Mouse (Mus musculus) embryonic facial prominence, embryonic 11.5 days (tissue): ENCODE measurements around the gene Atp5d. TPM values are rescaled to one million over a fixed set of nuclear protein-coding genes. Genes with fewer than 3 reads are reported as not detected.

ENCODE experiments used
- ATAC-seq: fragments of 200-750 bp; cut with Nextera tagmentation; replicated peaks from 2 replicates; pipeline ENCODE4 v1.8.0; 2017; ENCODE audit warnings: low read depth; ENCODE audit not compliant: insufficient number of reproducible peaks, low FRiP score, low TSS enrichment
- DNase-seq: peaks from one replicate; pipeline ENCODE4 v3.0.0-alpha.2; 2015; ENCODE audit warnings: low spot score
- H3K27ac ChIP-seq: fragments of 300-500 bp; sonication (generic); replicated peaks from 2 replicates; pipeline ENCODE4 v1.5.1; 2014; ENCODE audit warnings: mild to moderate bottlenecking, low read depth, low read length, control low read depth
- H3K27me3 ChIP-seq: fragments of 300-500 bp; sonication (generic); 2 replicates; pipeline ENCODE4 v1.6.1; 2014; ENCODE audit warnings: mild to moderate bottlenecking, low read length, moderate library complexity, mixed read lengths; ENCODE audit not compliant: control insufficient read depth, insufficient read depth
- H3K36me3 ChIP-seq: fragments of 300-500 bp; sonication (generic); replicated peaks from 2 replicates; pipeline ENCODE4 v1.6.1; 2014; ENCODE audit warnings: low read depth, mild to moderate bottlenecking, low read length, moderate library complexity, mixed read lengths; ENCODE audit not compliant: control insufficient read depth, insufficient read depth
- H3K4me1 ChIP-seq: fragments of 300-500 bp; sonication (generic); 2 replicates; pipeline ENCODE4 v1.6.1; 2014; ENCODE audit warnings: low read length, mixed read lengths; ENCODE audit not compliant: control insufficient read depth, insufficient read depth
- H3K4me2 ChIP-seq: fragments of 300-500 bp; sonication (generic); 2 replicates; pipeline ENCODE4 v1.6.1; 2014; ENCODE audit warnings: low read depth, mild to moderate bottlenecking, control low read depth, low read length, moderate library complexity
- H3K4me3 ChIP-seq: fragments of 300-500 bp; sonication (generic); 2 replicates; pipeline ENCODE4 v1.5.1; 2014; ENCODE audit warnings: low read depth, low read length, control low read depth
- H3K9ac ChIP-seq: fragments of 300-500 bp; sonication (generic); replicated peaks from 2 replicates; pipeline ENCODE4 v1.6.1; 2014; ENCODE audit warnings: mild to moderate bottlenecking, control low read depth, low read length
- H3K9me3 ChIP-seq: fragments of 300-500 bp; sonication (generic); replicated peaks from 2 replicates; pipeline ENCODE4 v1.6.1; 2016; ENCODE audit warnings: mild to moderate bottlenecking, low read length, inconsistent platforms, mixed read lengths; ENCODE audit not compliant: control insufficient read depth
- WGBS: fragments of 180-500 bp; shearing (Covaris S2); extraction: QIAGEN DNeasy Blood & Tissue Kit; methylation state at CpG from one replicate; pipeline ENCODE4 v1.1.7; 2014; 5-methylcytosine and 5-hydroxymethylcytosine counted together
- polyA plus RNA-seq: library from polyadenylated mRNA; unstranded; fragments of >200 nt; fragmentation: Nextera tagmentation; extraction: Ambion mirVana; gene quantifications from 2 replicates; pipeline ENCODE4 v1.2.1, GENCODE M21; 2014

Gene Atp5d
- polyA plus RNA-seq, 1 experiment from 2014 or later: 360 TPM

GRCm38 (mm10) chr10:80139439-80139775 lies 975 bp downstream of the Atp5d start:
- 0 out of 2 replicates have a peak overlapping the region, but pooled peaks have one; percentile 8 for H3K27ac ChIP-seq
- H3K9me3 ChIP-seq: no peaks in the 10 kb centered on the region
- DNase-seq (no peak), ATAC-seq (no peak)
- H3K36me3 ChIP-seq: peaks cover 3% of the 10 kb centered on the region
- H3K4me2 ChIP-seq: peak overlapping the region; percentile 98
- WGBS: 0% methylated on average over 10 of the region's 10 CpGs
- peaks cover 14% of the 10 kb centered on the region for H3K4me1 ChIP-seq
- H3K9ac ChIP-seq: peak overlapping the region; percentile 81
- peak overlapping the region; percentile 76 for H3K4me3 ChIP-seq
- peaks cover 19% of the 10 kb centered on the region for H3K27me3 ChIP-seq

- H3K4me2 ChIP-seq: no peak overlapping the region
- no peak for DNase-seq
- H3K9me3 ChIP-seq: no peaks in the 10 kb centered on the region
- no peak overlapping the region for H3K27ac ChIP-seq
- peaks cover 14% of the 10 kb centered on the region for H3K4me1 ChIP-seq
- no peak overlapping the region for H3K4me3 ChIP-seq
- WGBS: 74% methylated on average over 11 of the region's 11 CpGs
- peaks cover 7% of the 10 kb centered on the region for H3K36me3 ChIP-seq
- no peak for ATAC-seq
- H3K9ac ChIP-seq: no peak overlapping the region
- H3K27me3 ChIP-seq: peaks cover 19% of the 10 kb centered on the region
Observed at GRCm38 (mm10) chr10:80139975-80140665, 1.7 kb downstream of the Atp5d start.

- Histone ChIP-seq H3K27ac (no peak within 1 kb of the TSS), H3K4me3 (peak within 1 kb of the TSS; percentile 76), H3K9me3 (no peaks in the 10 kb centered on the region), H3K4me2 (peak within 1 kb of the TSS; percentile 53), H3K4me1 (peaks cover 14% of the 10 kb centered on the region), H3K9ac (peak within 1 kb of the TSS; percentile 39), H3K36me3 (peaks cover 9% of the 10 kb centered on the region), H3K27me3 (peaks cover 19% of the 10 kb centered on the region)
- WGBS: 73% methylated on average over 10 of the region's 10 CpGs
- ATAC-seq (no peak), DNase-seq (no peak)
Observed at GRCm38 (mm10) chr10:80140666-80141035, 2.2 kb downstream of the Atp5d start, which contains the start of gene Cbarp. Cbarp (minus strand) TSS chr10:80140835.

GRCm38 (mm10) chr10:80141243-80141642 lies 2.8 kb downstream of the Atp5d start:
- H3K36me3 ChIP-seq: peaks cover 12% of the 10 kb centered on the region
- WGBS: under 1% methylated on average over 29 of the region's 29 CpGs
- H3K9me3 ChIP-seq: no peaks in the 10 kb centered on the region
- peak overlapping the region; percentile 75 for H3K4me3 ChIP-seq
- H3K9ac ChIP-seq: peak overlapping the region; percentile 39
- no peak overlapping the region for H3K27ac ChIP-seq
- peaks cover 14% of the 10 kb centered on the region for H3K4me1 ChIP-seq
- peaks cover 17% of the 10 kb centered on the region for H3K27me3 ChIP-seq
- H3K4me2 ChIP-seq: peak overlapping the region; percentile 53
- ATAC-seq (peak; percentile 45; the same call in 1 of the 2 replicates), DNase-seq (peak; percentile 95)

GRCm38 (mm10) chr10:80141786-80142529 lies 3.5 kb downstream of the Atp5d start:
- ATAC-seq: peak; percentile 78
- H3K4me1 ChIP-seq: peaks cover 14% of the 10 kb centered on the region
- peak overlapping the region; percentile 85 for H3K9ac ChIP-seq
- H3K9me3 ChIP-seq: no peaks in the 10 kb centered on the region
- H3K4me3 ChIP-seq: peak overlapping the region; percentile 75
- 1% methylated on average over 40 of the region's 43 CpGs for WGBS
- H3K27me3 ChIP-seq: peaks cover 10% of the 10 kb centered on the region
- peaks cover 13% of the 10 kb centered on the region for H3K36me3 ChIP-seq
- H3K27ac ChIP-seq: peak overlapping the region; percentile 72
- peak overlapping the region; percentile 89 for H3K4me2 ChIP-seq
- DNase-seq: peak; percentile 100

GRCm38 (mm10) chr10:80142530-80142925 lies 4.1 kb downstream of the Atp5d start:
- H3K4me3 ChIP-seq: peak overlapping the region; percentile 75
- peaks cover 13% of the 10 kb centered on the region for H3K36me3 ChIP-seq
- ATAC-seq (no peak; the same call in 1 of the 2 replicates), DNase-seq (no peak)
- H3K4me1 ChIP-seq: peaks cover 10% of the 10 kb centered on the region
- H3K27me3 ChIP-seq: peaks cover 5% of the 10 kb centered on the region; the same call in 1 of the 2 replicates
- no peaks in the 10 kb centered on the region for H3K9me3 ChIP-seq
- under 1% methylated on average over 15 of the region's 15 CpGs for WGBS
- peak overlapping the region; percentile 89 for H3K4me2 ChIP-seq
- peak overlapping the region; percentile 85 for H3K9ac ChIP-seq
- peak overlapping the region; percentile 72 for H3K27ac ChIP-seq

- H3K36me3 ChIP-seq: peaks cover 13% of the 10 kb centered on the region
- peaks cover 4% of the 10 kb centered on the region for H3K4me1 ChIP-seq
- no peak overlapping the region for H3K9ac ChIP-seq
- H3K27ac ChIP-seq: no peak overlapping the region
- 0 out of 2 replicates have a peak overlapping the region, but pooled peaks have one; percentile 3 for H3K4me3 ChIP-seq
- no peak for DNase-seq
- WGBS: 94% methylated on average over 7 of the region's 7 CpGs
- no peak overlapping the region for H3K4me2 ChIP-seq
- ATAC-seq: no peak
- no peaks in the 10 kb centered on the region for H3K9me3 ChIP-seq
- H3K27me3 ChIP-seq: 0 out of 2 replicates have a peak, but pooled peaks cover 2% of the 10 kb centered on the region
Observed at GRCm38 (mm10) chr10:80143664-80144063, 5.2 kb downstream of the Atp5d start.

GRCm38 (mm10) chr10:80144159-80144558 lies 5.7 kb downstream of the Atp5d start:
- H3K4me3 ChIP-seq: no peak overlapping the region
- DNase-seq (no peak), ATAC-seq (no peak)
- WGBS: 95% methylated on average over 12 of the region's 12 CpGs
- no peak overlapping the region for H3K27ac ChIP-seq
- peaks cover 13% of the 10 kb centered on the region for H3K36me3 ChIP-seq
- H3K4me1 ChIP-seq: peaks cover 3% of the 10 kb centered on the region
- H3K27me3 ChIP-seq: 0 out of 2 replicates have a peak, but pooled peaks cover 2% of the 10 kb centered on the region
- H3K9ac ChIP-seq: no peak overlapping the region
- no peaks in the 10 kb centered on the region for H3K9me3 ChIP-seq
- no peak overlapping the region for H3K4me2 ChIP-seq
